Mouse (Mus musculus): ENCODE measurements around the gene Itpka.
"Not testable (repeated sequence)": the region's sequence is repeated elsewhere in the genome, so short reads cannot be mapped to it uniquely, and the experiment has no call there.

The Itpka gene

GRCm38 (mm10) chr2:119741581-119742411 lies at the start of gene Itpka:
Itpka (plus strand) TSS chr2:119742337.
- peak; percentile 95 for DNase-seq (ENCODE audit: low read depth, low spot score)

- DNase-seq (ENCODE audit: low read depth, low spot score): no peak
Observed at GRCm38 (mm10) chr2:119694826-119695225, 47.3 kb upstream of the Itpka start.

- no peak for DNase-seq (ENCODE audit: low read depth, low spot score)
Observed at GRCm38 (mm10) chr2:119696111-119696510, 46.0 kb upstream of the Itpka start.

- no peak for DNase-seq (ENCODE audit: low read depth, low spot score)
Observed at GRCm38 (mm10) chr2:119698472-119698871, 43.7 kb upstream of the Itpka start.

- DNase-seq (ENCODE audit: low read depth, low spot score): no peak
Observed at GRCm38 (mm10) chr2:119699962-119700361, 42.2 kb upstream of the Itpka start.

GRCm38 (mm10) chr2:119703171-119703570 lies 39.0 kb upstream of the Itpka start:
- DNase-seq (ENCODE audit: low read depth, low spot score): no peak

- DNase-seq (ENCODE audit: low read depth, low spot score): peak; percentile 81
Observed at GRCm38 (mm10) chr2:119707676-119708075, 34.5 kb upstream of the Itpka start.

GRCm38 (mm10) chr2:119710011-119710410 lies 32.1 kb upstream of the Itpka start:
- DNase-seq (ENCODE audit: low read depth, low spot score): peak; percentile 49

- not testable (repeated sequence) for DNase-seq (ENCODE audit: low read depth, low spot score)
Observed at GRCm38 (mm10) chr2:119715868-119716267, 26.3 kb upstream of the Itpka start.

GRCm38 (mm10) chr2:119721070-119721469 lies 21.1 kb upstream of the Itpka start:
- no peak for DNase-seq (ENCODE audit: low read depth, low spot score)

- no peak for DNase-seq (ENCODE audit: low read depth, low spot score)
Observed at GRCm38 (mm10) chr2:119727762-119728416, 14.2 kb upstream of the Itpka start.

- peak; percentile 90 for DNase-seq (ENCODE audit: low read depth, low spot score)
Observed at GRCm38 (mm10) chr2:119730735-119731134, 11.4 kb upstream of the Itpka start.

GRCm38 (mm10) chr2:119737124-119737523 lies 5.0 kb upstream of the Itpka start:
- peak; percentile 31 for DNase-seq (ENCODE audit: low read depth, low spot score)

- DNase-seq (ENCODE audit: low read depth, low spot score): no peak
Observed at GRCm38 (mm10) chr2:119740567-119740966, 1.6 kb upstream of the Itpka start.

- peak; percentile 67 for DNase-seq (ENCODE audit: low read depth, low spot score)
Observed at GRCm38 (mm10) chr2:119742461-119743175, 481 bp downstream of the Itpka start.

- DNase-seq (ENCODE audit: low read depth, low spot score): no peak
Observed at GRCm38 (mm10) chr2:119743176-119743807, 1.2 kb downstream of the Itpka start.

GRCm38 (mm10) chr2:119743808-119744162 lies 1.6 kb downstream of the Itpka start:
- DNase-seq (ENCODE audit: low read depth, low spot score): peak; percentile 60

GRCm38 (mm10) chr2:119744163-119745111 lies 2.3 kb downstream of the Itpka start:
- peak; percentile 68 for DNase-seq (ENCODE audit: low read depth, low spot score)

GRCm38 (mm10) chr2:119745281-119745680 lies 3.1 kb downstream of the Itpka start:
- peak; percentile 51 for DNase-seq (ENCODE audit: low read depth, low spot score)

GRCm38 (mm10) chr2:119747554-119747953 lies 5.4 kb downstream of the Itpka start:
- DNase-seq (ENCODE audit: low read depth, low spot score): no peak

GRCm38 (mm10) chr2:119749260-119749659 lies 7.1 kb downstream of the Itpka start:
- no peak for DNase-seq (ENCODE audit: low read depth, low spot score)
